Mouse (Mus musculus): ENCODE data around the gene Lilrb4a. TPM values are rescaled to one million over a fixed set of nuclear protein-coding genes. Genes with fewer than 3 reads are reported as not detected.
"Not testable (repeated sequence)": the region's sequence is repeated elsewhere in the genome, so short reads cannot be mapped to it uniquely, and the experiment has no call there.

The Lilrb4a gene
- 1.2 and 2.0 TPM in 2 replicates for polyA plus RNA-seq (2015; fragmentation: Nextera tagmentation; extraction: Ambion mirVana)

DNA sequence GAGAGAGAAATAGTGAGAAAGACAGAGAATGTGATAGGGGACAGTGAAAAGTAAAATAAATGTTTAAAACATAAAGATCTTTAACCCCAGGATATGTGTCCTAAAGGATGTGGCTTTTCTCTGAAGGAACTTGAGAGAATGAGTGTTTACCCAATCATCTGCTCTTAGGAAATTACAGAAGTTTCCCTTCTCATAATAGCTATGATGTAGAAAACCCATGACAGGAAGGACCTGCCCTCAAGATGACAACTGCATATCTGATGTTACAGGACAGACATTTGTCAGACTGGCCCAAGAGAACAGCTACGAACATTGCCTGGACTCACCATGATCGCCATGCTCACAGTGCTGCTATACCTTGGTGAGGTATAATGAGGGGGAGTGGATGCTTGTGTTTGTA lies at the start of gene Lilrb4a:
Gene Lilrb4a (plus strand): TSS at position 266 of the 400 bp plus-strand sequence.
- not testable (repeated sequence) for H3K4me3 ChIP-seq (ENCODE audit: low read length); H3K9me3 ChIP-seq (ENCODE audit: low read length); ATAC-seq (ENCODE audit: low FRiP score, low TSS enrichment); H3K27ac ChIP-seq (ENCODE audit: low read length); H3K9ac ChIP-seq (replicated peaks; ENCODE audit: low read length); H3K4me2 ChIP-seq (replicated peaks; ENCODE audit: low read depth, low read length); H3K27me3 ChIP-seq (ENCODE audit: insufficient read depth, low read length); H3K4me1 ChIP-seq (ENCODE audit: insufficient read depth, low read length); H3K36me3 ChIP-seq (ENCODE audit: insufficient read depth, low read length)
- WGBS = no CpG with 5 or more reads among the region's 2 CpGs

- Histone ChIP-seq H3K27ac (ENCODE audit: low read length) (no peak overlapping the region), H3K4me1 (ENCODE audit: insufficient read depth, low read length) (no peaks in the 10 kb centered on the region), H3K4me3 (ENCODE audit: low read length) (no peak overlapping the region), H3K27me3 (ENCODE audit: insufficient read depth, low read length) (no peaks in the 10 kb centered on the region), H3K4me2 (replicated peaks; ENCODE audit: low read depth, low read length) (no peak overlapping the region), H3K36me3 (ENCODE audit: insufficient read depth, low read length) (no peaks in the 10 kb centered on the region), H3K9ac (replicated peaks; ENCODE audit: low read length) (no peak overlapping the region), H3K9me3 (ENCODE audit: low read length) (no peaks in the 10 kb centered on the region)
- no peak for ATAC-seq (ENCODE audit: low FRiP score, low TSS enrichment)
- 69% methylated on average over 4 of the region's 4 CpGs for WGBS
Observed at GRCm38 (mm10) chr10:51451610-51452009, 39.1 kb upstream of the Lilrb4a start.

- WGBS = 68% methylated on average over 1 of the region's 1 CpGs
- no peak for ATAC-seq (ENCODE audit: low FRiP score, low TSS enrichment)
- no peaks in the 10 kb centered on the region for H3K27me3 ChIP-seq (ENCODE audit: insufficient read depth, low read length)
- no peaks in the 10 kb centered on the region for H3K9me3 ChIP-seq (ENCODE audit: low read length)
- H3K4me1 ChIP-seq (ENCODE audit: insufficient read depth, low read length) = no peaks in the 10 kb centered on the region
- no peak overlapping the region for H3K4me2 ChIP-seq (replicated peaks; ENCODE audit: low read depth, low read length)
- H3K27ac ChIP-seq (ENCODE audit: low read length) = no peak overlapping the region
- no peak overlapping the region for H3K4me3 ChIP-seq (ENCODE audit: low read length)
- H3K9ac ChIP-seq (replicated peaks; ENCODE audit: low read length) = no peak overlapping the region
- H3K36me3 ChIP-seq (ENCODE audit: insufficient read depth, low read length) = no peaks in the 10 kb centered on the region
Observed at GRCm38 (mm10) chr10:51453616-51454298, 37.0 kb upstream of the Lilrb4a start.

DNA sequence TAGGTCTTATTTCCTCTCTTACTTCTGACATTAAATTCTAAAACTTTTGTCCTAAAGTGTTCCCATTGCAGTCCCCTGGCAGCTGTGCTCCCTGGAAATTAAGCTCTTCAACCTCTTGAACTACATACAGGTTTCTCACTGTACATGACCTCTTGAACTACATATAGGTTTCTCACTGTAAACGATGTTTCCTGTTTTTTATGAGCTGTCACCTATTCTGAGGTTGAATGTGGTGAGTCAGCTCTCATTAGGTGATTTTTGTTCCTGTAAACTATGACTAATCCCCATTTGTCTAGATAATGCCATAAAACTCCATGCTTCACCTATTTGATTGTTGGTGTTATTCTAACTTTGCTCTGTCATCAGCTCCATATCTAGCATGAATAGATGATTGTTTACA lies 36.4 kb upstream of the Lilrb4a start:
- H3K36me3 ChIP-seq (ENCODE audit: insufficient read depth, low read length) = no peaks in the 10 kb centered on the region
- H3K27me3 ChIP-seq (ENCODE audit: insufficient read depth, low read length) = no peaks in the 10 kb centered on the region
- ATAC-seq (ENCODE audit: low FRiP score, low TSS enrichment) = no peak
- no peak overlapping the region for H3K27ac ChIP-seq (ENCODE audit: low read length)
- H3K4me3 ChIP-seq (ENCODE audit: low read length) = no peak overlapping the region
- no peak overlapping the region for H3K4me2 ChIP-seq (replicated peaks; ENCODE audit: low read depth, low read length)
- H3K9me3 ChIP-seq (ENCODE audit: low read length) = no peaks in the 10 kb centered on the region
- 57% methylated on average over 1 of the region's 1 CpGs for WGBS
- no peaks in the 10 kb centered on the region for H3K4me1 ChIP-seq (ENCODE audit: insufficient read depth, low read length)
- H3K9ac ChIP-seq (replicated peaks; ENCODE audit: low read length) = no peak overlapping the region

- H3K4me3 ChIP-seq (ENCODE audit: low read length) = no peak overlapping the region
- H3K4me2 ChIP-seq (replicated peaks; ENCODE audit: low read depth, low read length) = no peak overlapping the region
- no peak for ATAC-seq (ENCODE audit: low FRiP score, low TSS enrichment)
- no peaks in the 10 kb centered on the region for H3K4me1 ChIP-seq (ENCODE audit: insufficient read depth, low read length)
- no peaks in the 10 kb centered on the region for H3K9me3 ChIP-seq (ENCODE audit: low read length)
- no peaks in the 10 kb centered on the region for H3K27me3 ChIP-seq (ENCODE audit: insufficient read depth, low read length)
- H3K9ac ChIP-seq (replicated peaks; ENCODE audit: low read length) = no peak overlapping the region
- no peaks in the 10 kb centered on the region for H3K36me3 ChIP-seq (ENCODE audit: insufficient read depth, low read length)
- no peak overlapping the region for H3K27ac ChIP-seq (ENCODE audit: low read length)
- WGBS = 91% methylated on average over 1 of the region's 1 CpGs
Observed at GRCm38 (mm10) chr10:51455762-51456161, 35.0 kb upstream of the Lilrb4a start.

- ATAC-seq (ENCODE audit: low FRiP score, low TSS enrichment) = no peak
- Histone ChIP-seq H3K4me3 (ENCODE audit: low read length) (no peak overlapping the region), H3K36me3 (ENCODE audit: insufficient read depth, low read length) (no peaks in the 10 kb centered on the region), H3K9me3 (ENCODE audit: low read length) (no peaks in the 10 kb centered on the region), H3K4me2 (replicated peaks; ENCODE audit: low read depth, low read length) (no peak overlapping the region), H3K27ac (ENCODE audit: low read length) (no peak overlapping the region), H3K9ac (replicated peaks; ENCODE audit: low read length) (no peak overlapping the region), H3K27me3 (ENCODE audit: insufficient read depth, low read length) (no peaks in the 10 kb centered on the region), H3K4me1 (ENCODE audit: insufficient read depth, low read length) (no peaks in the 10 kb centered on the region)
- 78% methylated on average over 4 of the region's 4 CpGs for WGBS
Observed at GRCm38 (mm10) chr10:51456369-51456768, 34.4 kb upstream of the Lilrb4a start.

- WGBS = 52% methylated on average over 4 of the region's 4 CpGs
- not testable (repeated sequence) for H3K4me1 ChIP-seq (ENCODE audit: insufficient read depth, low read length); H3K9ac ChIP-seq (replicated peaks; ENCODE audit: low read length); H3K4me2 ChIP-seq (replicated peaks; ENCODE audit: low read depth, low read length); H3K9me3 ChIP-seq (ENCODE audit: low read length); H3K27me3 ChIP-seq (ENCODE audit: insufficient read depth, low read length); H3K4me3 ChIP-seq (ENCODE audit: low read length); H3K36me3 ChIP-seq (ENCODE audit: insufficient read depth, low read length); H3K27ac ChIP-seq (ENCODE audit: low read length); ATAC-seq (ENCODE audit: low FRiP score, low TSS enrichment)
Observed at GRCm38 (mm10) chr10:51463800-51464199, 27.0 kb upstream of the Lilrb4a start.

DNA sequence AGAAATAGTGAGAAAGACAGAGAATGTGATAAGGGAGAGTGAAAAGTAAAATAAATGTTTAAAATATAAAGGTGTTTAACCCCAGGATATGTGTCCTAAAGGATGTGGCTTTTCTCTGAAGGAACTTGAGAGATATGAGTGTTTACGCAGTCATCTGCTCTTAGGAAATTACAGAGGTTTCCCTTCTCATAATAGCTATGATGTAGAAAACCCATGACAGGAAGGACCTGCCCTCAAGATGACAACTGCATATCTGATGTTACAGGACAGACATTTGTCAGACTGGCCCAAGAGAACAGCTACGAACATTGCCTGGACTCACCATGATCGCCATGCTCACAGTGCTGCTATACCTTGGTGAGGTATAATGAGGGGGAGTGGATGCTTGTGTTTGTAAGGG lies 10.4 kb upstream of the Lilrb4a start, which contains the start of the genes Gm49339 and Lilr4b:
Gene Gm49339 (plus strand): TSS at position 216 of the 400 bp plus-strand sequence.
Gene Lilr4b (plus strand): TSS at position 236 of the 400 bp plus-strand sequence.
- H3K27ac ChIP-seq (ENCODE audit: low read length); ATAC-seq (ENCODE audit: low FRiP score, low TSS enrichment); H3K27me3 ChIP-seq (ENCODE audit: insufficient read depth, low read length); H3K9me3 ChIP-seq (ENCODE audit: low read length); H3K4me2 ChIP-seq (replicated peaks; ENCODE audit: low read depth, low read length); H3K36me3 ChIP-seq (ENCODE audit: insufficient read depth, low read length); H3K4me3 ChIP-seq (ENCODE audit: low read length); H3K9ac ChIP-seq (replicated peaks; ENCODE audit: low read length); H3K4me1 ChIP-seq (ENCODE audit: insufficient read depth, low read length): not testable (repeated sequence)
- 93% methylated on average over 1 of the region's 3 CpGs for WGBS

DNA sequence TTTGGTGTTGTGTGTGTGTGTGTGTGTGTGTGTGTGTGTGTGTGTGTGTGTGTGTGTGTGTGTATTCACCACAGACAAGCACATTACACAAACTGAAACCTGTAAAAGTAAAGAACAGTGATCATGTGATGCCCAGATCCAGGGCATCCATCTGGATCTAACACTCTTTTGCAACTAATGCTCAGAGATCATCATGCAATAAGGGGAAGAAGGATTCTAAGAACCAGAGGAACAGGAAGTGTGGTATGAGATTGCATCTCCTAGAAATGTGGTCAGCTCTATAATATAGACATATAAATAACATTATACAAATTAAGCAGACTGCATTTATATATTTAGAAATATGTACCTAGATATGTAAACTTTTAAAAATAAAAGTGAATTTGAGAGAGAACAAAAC lies 29.3 kb downstream of the Lilrb4a start:
- Histone ChIP-seq H3K9me3 (ENCODE audit: low read length) (no peaks in the 10 kb centered on the region), H3K4me1 (ENCODE audit: insufficient read depth, low read length) (no peaks in the 10 kb centered on the region), H3K36me3 (ENCODE audit: insufficient read depth, low read length) (no peaks in the 10 kb centered on the region), H3K27me3 (ENCODE audit: insufficient read depth, low read length) (no peaks in the 10 kb centered on the region), H3K27ac (ENCODE audit: low read length) (no peak overlapping the region), H3K4me2 (replicated peaks; ENCODE audit: low read depth, low read length) (no peak overlapping the region), H3K9ac (replicated peaks; ENCODE audit: low read length) (no peak overlapping the region), H3K4me3 (ENCODE audit: low read length) (no peak overlapping the region)
- ATAC-seq (ENCODE audit: low FRiP score, low TSS enrichment) = no peak

DNA sequence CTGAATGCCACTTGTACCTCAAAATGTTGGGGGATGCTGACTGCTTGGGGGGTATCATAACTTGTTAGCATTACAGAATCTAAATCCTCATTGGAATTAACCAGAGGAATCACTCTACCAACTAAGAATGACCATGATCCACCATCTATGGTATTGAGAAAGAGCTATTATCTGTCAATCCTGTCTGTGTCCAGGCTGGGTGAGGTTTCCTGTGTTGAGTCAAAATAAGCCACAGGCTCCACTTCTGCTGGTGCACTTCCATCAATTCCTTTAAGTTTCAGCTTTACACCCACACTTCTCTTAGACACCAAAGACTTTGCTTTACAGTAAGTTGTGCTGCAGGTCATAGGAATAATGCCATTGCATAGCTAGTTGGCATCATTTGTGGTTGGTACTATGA lies 30.7 kb downstream of the Lilrb4a start:
- Histone ChIP-seq H3K4me2 (replicated peaks; ENCODE audit: low read depth, low read length) (no peak overlapping the region), H3K4me1 (ENCODE audit: insufficient read depth, low read length) (no peaks in the 10 kb centered on the region)

More for the DNA sequence above, 30.7 kb downstream of the Lilrb4a start:
- no peak overlapping the region for H3K27ac ChIP-seq (ENCODE audit: low read length)
- no peak overlapping the region for H3K9ac ChIP-seq (replicated peaks; ENCODE audit: low read length)
- H3K4me3 ChIP-seq (ENCODE audit: low read length) = no peak overlapping the region
- H3K9me3 ChIP-seq (ENCODE audit: low read length) = no peaks in the 10 kb centered on the region
- no peak for ATAC-seq (ENCODE audit: low FRiP score, low TSS enrichment)
- H3K36me3 ChIP-seq (ENCODE audit: insufficient read depth, low read length) = no peaks in the 10 kb centered on the region
- H3K27me3 ChIP-seq (ENCODE audit: insufficient read depth, low read length) = no peaks in the 10 kb centered on the region

Data from kidney, embryonic 16.5 days (tissue).